Mouse (Mus musculus): ENCODE data around the gene Emilin2. TPM values are rescaled to one million over a fixed set of nuclear protein-coding genes. Genes with fewer than 3 reads are reported as not detected.

Gene Emilin2
- total and polyA plus RNA-seq, 3 experiments: 37.2 to 43.5 (median 43.3) TPM

GRCm38 (mm10) chr17:71207268-71207667, 104.5 kb downstream of the Emilin2 start:
- Histone ChIP-seq H3K9ac (ENCODE audit: low read depth, low read length) (no peak overlapping the region), H3K27ac (no peak overlapping the region), H3K27me3 (ENCODE audit: control insufficient read depth, insufficient read depth, low read length) (no peaks in the 10 kb centered on the region), H3K79me2 (replicated peaks; ENCODE audit: control insufficient read depth, insufficient read depth, low read length) (peaks cover 2% of the 10 kb centered on the region; the same call in 1 of the 2 replicates), H3K4me3 (no peak overlapping the region), H3K4me1 (ENCODE audit: control insufficient read depth, insufficient read depth, low read length) (no peaks in the 10 kb centered on the region), H3K36me3 (ENCODE audit: control insufficient read depth, insufficient read depth, low read length) (no peaks in the 10 kb centered on the region)
- 95% methylated on average over 3 of the region's 3 CpGs for WGBS
- no peak for DNase-seq
- intact Hi-C loops (cut with DNase I): no loop called here
- TF ChIP-seq CTCF (IDR thresholded peaks at IDR 0.05): no peak
- no peak for TF ChIP-seq EP300 (IDR thresholded peaks at IDR 0.05; ENCODE audit: insufficient read depth, low read depth, low read length)
- no peak for TF ChIP-seq POLR2A (IDR thresholded peaks at IDR 0.05; ENCODE audit: insufficient read depth, low read depth, low read length)

GRCm38 (mm10) chr17:71206136-71206893, 105.5 kb downstream of the Emilin2 start:
- WGBS: 66% methylated on average over 12 of the region's 12 CpGs
- no peak overlapping the region for H3K4me3 ChIP-seq
- no peak for TF ChIP-seq POLR2A (IDR thresholded peaks at IDR 0.05; ENCODE audit: insufficient read depth, low read depth, low read length)
- H3K27me3 ChIP-seq (ENCODE audit: control insufficient read depth, insufficient read depth, low read length): no peaks in the 10 kb centered on the region
- peaks cover 2% of the 10 kb centered on the region; the same call in 1 of the 2 replicates for H3K79me2 ChIP-seq (replicated peaks; ENCODE audit: control insufficient read depth, insufficient read depth, low read length)
- no peaks in the 10 kb centered on the region for H3K4me1 ChIP-seq (ENCODE audit: control insufficient read depth, insufficient read depth, low read length)
- no peak for DNase-seq
- H3K9ac ChIP-seq (ENCODE audit: low read depth, low read length): no peak overlapping the region
- H3K36me3 ChIP-seq (ENCODE audit: control insufficient read depth, insufficient read depth, low read length): no peaks in the 10 kb centered on the region
- intact Hi-C loops (cut with DNase I): no loop called here
- no peak overlapping the region for H3K27ac ChIP-seq

- intact Hi-C loops (cut with DNase I): no loop called here
- Histone ChIP-seq H3K27me3 (ENCODE audit: control insufficient read depth, insufficient read depth, low read length) (no peaks in the 10 kb centered on the region), H3K9ac (ENCODE audit: low read depth, low read length) (no peak overlapping the region), H3K27ac (no peak overlapping the region), H3K36me3 (ENCODE audit: control insufficient read depth, insufficient read depth, low read length) (no peaks in the 10 kb centered on the region), H3K79me2 (replicated peaks; ENCODE audit: control insufficient read depth, insufficient read depth, low read length) (peaks cover 2% of the 10 kb centered on the region; the same call in 1 of the 2 replicates), H3K4me1 (ENCODE audit: control insufficient read depth, insufficient read depth, low read length) (no peaks in the 10 kb centered on the region), H3K4me3 (no peak overlapping the region)
- 84% methylated on average over 6 of the region's 6 CpGs for WGBS
- no peak for TF ChIP-seq CTCF (IDR thresholded peaks at IDR 0.05)
- no peak for TF ChIP-seq EP300 (IDR thresholded peaks at IDR 0.05; ENCODE audit: insufficient read depth, low read depth, low read length)
- no peak for TF ChIP-seq POLR2A (IDR thresholded peaks at IDR 0.05; ENCODE audit: insufficient read depth, low read depth, low read length)
- no peak for DNase-seq
Measured at GRCm38 (mm10) chr17:71204809-71205091, 107.0 kb downstream of the Emilin2 start.

GRCm38 (mm10) chr17:71203998-71204808, 107.6 kb downstream of the Emilin2 start:
- no peak overlapping the region for H3K9ac ChIP-seq (ENCODE audit: low read depth, low read length)
- H3K27me3 ChIP-seq (ENCODE audit: control insufficient read depth, insufficient read depth, low read length): no peaks in the 10 kb centered on the region
- H3K4me1 ChIP-seq (ENCODE audit: control insufficient read depth, insufficient read depth, low read length): no peaks in the 10 kb centered on the region
- WGBS: 86% methylated on average over 9 of the region's 9 CpGs
- intact Hi-C loops (cut with DNase I): no loop called here
- no peak overlapping the region for H3K27ac ChIP-seq
- H3K36me3 ChIP-seq (ENCODE audit: control insufficient read depth, insufficient read depth, low read length): no peaks in the 10 kb centered on the region
- peaks cover 2% of the 10 kb centered on the region; the same call in 1 of the 2 replicates for H3K79me2 ChIP-seq (replicated peaks; ENCODE audit: control insufficient read depth, insufficient read depth, low read length)
- no peak for DNase-seq
- H3K4me3 ChIP-seq: no peak overlapping the region
- TF ChIP-seq EP300 (IDR thresholded peaks at IDR 0.05; ENCODE audit: insufficient read depth, low read depth, low read length) (no peak), POLR2A (IDR thresholded peaks at IDR 0.05; ENCODE audit: insufficient read depth, low read depth, low read length) (no peak), CTCF (IDR thresholded peaks at IDR 0.05) (no peak)

Other genes starting within 250 kb of the Emilin2 start
- gene Lpin2, start 129.4 kb downstream of the Emilin2 start, total RNA-seq (2021): 10 to 100 TPM in 1 of 2 experiments, 1 to 10 TPM in 1; 6.0 to 13.1 TPM
- gene Lpin2, start 129.4 kb downstream of the Emilin2 start, polyA plus RNA-seq (2012; rRNA removed): 3.4 and 4.7 TPM in 2 replicates
- gene Gm4707, start 147.9 kb upstream of the Emilin2 start, total RNA-seq (2021): under 1 TPM; 0.76 to 0.96 TPM
- 0.35 and 0.38 TPM in 2 replicates for gene Gm4707, start 147.9 kb upstream of the Emilin2 start, polyA plus RNA-seq (2012; rRNA removed)
- gene Smchd1, start 163.4 kb upstream of the Emilin2 start, total RNA-seq (2021): 10 to 100 TPM; 16.6 to 18.6 TPM
- 4.9 and 10.2 TPM in 2 replicates for gene Smchd1, start 163.4 kb upstream of the Emilin2 start, polyA plus RNA-seq (2012; rRNA removed)
- under 1 TPM; 0.37 to 0.61 TPM for gene Ndc80, start 214.9 kb upstream of the Emilin2 start, total RNA-seq (2021)
- not detected in 2 replicates for gene Ndc80, start 214.9 kb upstream of the Emilin2 start, polyA plus RNA-seq (2012; rRNA removed)
- gene Spdya, start 240.1 kb upstream of the Emilin2 start, total RNA-seq (2021): under 1 TPM in 1 of 2 experiments, not detected in 1; 0.37 TPM
- not detected in 2 replicates for gene Spdya, start 240.1 kb upstream of the Emilin2 start, polyA plus RNA-seq (2012; rRNA removed)